Mouse (Mus musculus): ENCODE data around the gene Lamb3.

The Lamb3 gene

GRCm38 (mm10) chr1:193203821-193204220 lies 3.7 kb upstream of the Lamb3 start:
- no peak for DNase-seq

- no peak for DNase-seq
Observed at GRCm38 (mm10) chr1:193205431-193205830, 2.1 kb upstream of the Lamb3 start.

- peak; percentile 43 for DNase-seq
Observed at GRCm38 (mm10) chr1:193208178-193208577, 679 bp downstream of the Lamb3 start.

- no peak for DNase-seq
Observed at GRCm38 (mm10) chr1:193211371-193211770, 3.9 kb downstream of the Lamb3 start.

- no peak for DNase-seq
Observed at GRCm38 (mm10) chr1:193214053-193214452, 6.6 kb downstream of the Lamb3 start.

GRCm38 (mm10) chr1:193216000-193216399 lies 8.5 kb downstream of the Lamb3 start:
- no peak for DNase-seq

GRCm38 (mm10) chr1:193220408-193220807 lies 12.9 kb downstream of the Lamb3 start:
- DNase-seq = no peak

GRCm38 (mm10) chr1:193225531-193225930 lies 18.0 kb downstream of the Lamb3 start:
- no peak for DNase-seq

GRCm38 (mm10) chr1:193226114-193226513 lies 18.6 kb downstream of the Lamb3 start:
- no peak for DNase-seq

- DNase-seq = no peak
Observed at GRCm38 (mm10) chr1:193226724-193227522, 19.4 kb downstream of the Lamb3 start.

GRCm38 (mm10) chr1:193227537-193227936 lies 20.0 kb downstream of the Lamb3 start:
- DNase-seq = no peak

- no peak for DNase-seq
Observed at GRCm38 (mm10) chr1:193229570-193229969, 22.1 kb downstream of the Lamb3 start.

GRCm38 (mm10) chr1:193230531-193230930 lies 23.0 kb downstream of the Lamb3 start:
- DNase-seq = no peak

- no peak for DNase-seq
Observed at GRCm38 (mm10) chr1:193230935-193231334, 23.4 kb downstream of the Lamb3 start.

- no peak for DNase-seq
Observed at GRCm38 (mm10) chr1:193232732-193233131, 25.2 kb downstream of the Lamb3 start.

- DNase-seq = no peak
Observed at GRCm38 (mm10) chr1:193234130-193234645, 26.7 kb downstream of the Lamb3 start.

GRCm38 (mm10) chr1:193234930-193235329 lies 27.4 kb downstream of the Lamb3 start:
- DNase-seq = no peak

- DNase-seq = peak; percentile 13
Observed at GRCm38 (mm10) chr1:193238426-193238825, 30.9 kb downstream of the Lamb3 start.

- no peak for DNase-seq
Observed at GRCm38 (mm10) chr1:193241436-193241835, 33.9 kb downstream of the Lamb3 start.

- peak; percentile 62 for DNase-seq
Observed at GRCm38 (mm10) chr1:193242238-193242637, 34.7 kb downstream of the Lamb3 start.

- DNase-seq = no peak
Observed at GRCm38 (mm10) chr1:193242863-193243262, 35.4 kb downstream of the Lamb3 start.

GRCm38 (mm10) chr1:193243571-193244193 lies 36.2 kb downstream of the Lamb3 start:
- no peak for DNase-seq

- peak; percentile 20 for DNase-seq
Observed at GRCm38 (mm10) chr1:193244235-193244634, 36.7 kb downstream of the Lamb3 start.

GRCm38 (mm10) chr1:193250026-193250425 lies 42.5 kb downstream of the Lamb3 start:
- no peak for DNase-seq

All from right cerebral cortex, postnatal 4 days (tissue).